Mouse (Mus musculus) ES-E14 (cell line): ENCODE measurements around the gene Mpst.

Source experiments
- CHD2 ChIP-seq: IDR thresholded peaks from 2 replicates; pipeline ENCODE4 v1.6.1; 2014; ENCODE audit warnings: mild to moderate bottlenecking, low read depth, low read length, inconsistent platforms
- HCFC1 ChIP-seq: IDR thresholded peaks from 2 replicates; pipeline ENCODE4 v1.6.1; 2012; ENCODE audit warnings: low read length, inconsistent platforms, borderline replicate concordance; ENCODE audit not compliant: insufficient read depth

- TF ChIP-seq CHD2 = no peak
- TF ChIP-seq HCFC1 = no peak
Measured at GRCm38 (mm10) chr15:78414157-78414556, 7.9 kb downstream of the Mpst start.
